Mouse (Mus musculus) midbrain, embryonic 16.5 days (tissue): ENCODE data around the gene Umps. TPM values are rescaled to one million over a fixed set of nuclear protein-coding genes. Genes with fewer than 3 reads are reported as not detected.

Experiments used
- ATAC-seq: fragments of 200-750 bp; cut with Nextera tagmentation; 2 replicates; pipeline ENCODE4 v1.8.0; 2017; ENCODE audit warnings: moderate TSS enrichment
- H3K27ac ChIP-seq: fragments of 300-500 bp; sonication (generic); 2 replicates; pipeline ENCODE4 v1.5.1; 2014; ENCODE audit warnings: mild to moderate bottlenecking, low read length, mixed read lengths
- H3K27me3 ChIP-seq: fragments of 300-500 bp; sonication (generic); 2 replicates; pipeline ENCODE4 v1.6.1; 2014; ENCODE audit warnings: low read depth, low read length, mixed read lengths; ENCODE audit not compliant: control insufficient read depth, insufficient read depth
- H3K36me3 ChIP-seq: fragments of 300-500 bp; sonication (generic); 2 replicates; pipeline ENCODE4 v1.6.1; 2014; ENCODE audit warnings: mild to moderate bottlenecking, low read length, moderate library complexity, mixed read lengths; ENCODE audit not compliant: control insufficient read depth, insufficient read depth
- H3K4me1 ChIP-seq: fragments of 300-500 bp; sonication (generic); 2 replicates; pipeline ENCODE4 v1.6.1; 2014; ENCODE audit warnings: mild to moderate bottlenecking, low read length, mixed read lengths; ENCODE audit not compliant: control insufficient read depth, insufficient read depth
- H3K4me2 ChIP-seq: fragments of 300-500 bp; sonication (generic); 2 replicates; pipeline ENCODE4 v1.6.1; 2014; ENCODE audit warnings: mild to moderate bottlenecking, low read length, mixed read lengths
- H3K4me3 ChIP-seq: fragments of 300-500 bp; sonication (generic); 2 replicates; pipeline ENCODE4 v1.5.1; 2014; ENCODE audit warnings: low read depth, mild to moderate bottlenecking, low read length, moderate library complexity, mixed read lengths
- H3K9ac ChIP-seq: fragments of 300-500 bp; sonication (generic); 2 replicates; pipeline ENCODE4 v1.6.1; 2014; ENCODE audit warnings: low read depth, low read length, mixed read lengths
- H3K9me3 ChIP-seq: fragments of 300-500 bp; sonication (generic); replicated peaks from 2 replicates; pipeline ENCODE4 v1.6.1; 2014; ENCODE audit warnings: mild to moderate bottlenecking, low read length, mixed read lengths; ENCODE audit not compliant: control insufficient read depth, poor library complexity, severe bottlenecking
- WGBS: fragments of 180-500 bp; shearing (Covaris S2); extraction: QIAGEN DNeasy Blood & Tissue Kit; methylation state at CpG from one replicate; pipeline ENCODE4 v1.1.7; 2014; 5-methylcytosine and 5-hydroxymethylcytosine counted together
- polyA plus RNA-seq: library from polyadenylated mRNA; unstranded; fragments of >200 nt; fragmentation: Nextera tagmentation; extraction: Ambion mirVana; gene quantifications from 2 replicates; pipeline ENCODE4 v1.2.1, GENCODE M21; 2015

Umps gene
- polyA plus RNA-seq, 1 experiment from 2014 or later: 24.1 TPM

DNA sequence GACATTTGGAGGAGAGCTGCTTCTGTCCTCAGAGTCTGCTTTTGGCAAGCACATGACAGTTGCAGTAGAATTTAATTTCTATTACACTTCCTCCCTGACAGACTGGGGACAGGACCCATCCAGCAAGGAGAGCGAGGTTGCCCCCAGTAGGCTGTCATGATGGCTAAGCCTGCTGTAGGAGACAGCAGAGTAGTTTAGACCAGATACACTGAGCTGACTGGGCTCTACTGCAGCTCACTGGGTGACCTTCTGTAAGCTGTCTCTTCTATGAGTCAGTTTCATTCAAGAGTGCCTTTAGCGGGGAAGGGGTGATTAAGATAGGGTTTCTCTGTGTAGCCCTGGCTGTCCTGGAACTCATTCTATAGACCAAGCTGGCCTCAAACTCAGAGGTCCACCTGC lies 27.7 kb downstream of the Umps start:
- Histone ChIP-seq H3K4me1 (peaks cover 18% of the 10 kb centered on the region; the same call in 1 of the 2 replicates), H3K27ac (no peak overlapping the region), H3K36me3 (no peaks in the 10 kb centered on the region), H3K4me2 (no peak overlapping the region), H3K4me3 (no peak overlapping the region), H3K9me3 (no peaks in the 10 kb centered on the region), H3K27me3 (no peaks in the 10 kb centered on the region), H3K9ac (no peak overlapping the region)
- WGBS: 85% methylated on average over 2 of the region's 2 CpGs
- ATAC-seq: no peak

DNA sequence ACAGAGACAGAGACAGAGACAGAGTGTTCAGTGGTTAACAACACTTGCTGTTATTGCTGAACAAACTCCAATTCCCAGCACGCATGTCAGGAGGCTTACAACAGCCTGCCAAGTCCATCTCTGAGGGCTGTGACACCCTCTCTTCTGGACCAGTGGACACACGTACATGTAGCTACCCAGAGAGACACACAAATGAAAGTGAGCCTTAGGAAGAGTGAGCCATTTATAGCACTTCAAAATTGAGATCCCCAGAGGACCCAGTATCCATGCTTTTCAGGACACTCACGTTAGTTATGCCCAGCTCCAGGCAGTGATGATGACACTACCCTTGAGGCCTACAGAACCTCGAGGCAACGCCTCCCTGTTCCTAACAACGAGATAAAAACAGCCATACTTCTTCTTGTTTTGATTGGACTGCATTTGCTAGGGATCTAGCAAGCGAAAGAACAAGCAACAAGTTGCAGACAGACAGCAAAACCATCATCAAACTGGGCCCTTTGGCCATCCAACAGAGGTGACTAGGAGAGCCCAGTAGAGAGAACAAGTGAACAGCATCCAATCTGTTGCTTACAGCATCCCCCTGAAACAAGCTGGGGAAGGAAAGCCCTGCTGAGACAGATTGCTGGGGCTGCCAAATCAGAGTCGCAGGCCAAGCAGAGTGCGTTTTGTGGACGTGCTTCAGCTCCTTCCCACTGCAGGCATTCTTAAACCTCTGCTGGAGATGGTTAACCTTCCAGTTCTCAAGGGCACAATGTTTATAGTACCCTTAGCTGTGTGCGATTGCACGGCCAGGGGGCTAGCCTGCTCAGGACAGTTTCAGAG lies 28.3 kb downstream of the Umps start:
- no peaks in the 10 kb centered on the region for H3K27me3 ChIP-seq
- no peak overlapping the region for H3K27ac ChIP-seq
- 74% methylated on average over 12 of the region's 12 CpGs for WGBS
- H3K9me3 ChIP-seq: no peaks in the 10 kb centered on the region
- peaks cover 20% of the 10 kb centered on the region; the same call in 1 of the 2 replicates for H3K4me1 ChIP-seq
- H3K36me3 ChIP-seq: no peaks in the 10 kb centered on the region
- no peak overlapping the region for H3K4me3 ChIP-seq
- ATAC-seq: no peak
- H3K4me2 ChIP-seq: no peak overlapping the region
- no peak overlapping the region for H3K9ac ChIP-seq

DNA sequence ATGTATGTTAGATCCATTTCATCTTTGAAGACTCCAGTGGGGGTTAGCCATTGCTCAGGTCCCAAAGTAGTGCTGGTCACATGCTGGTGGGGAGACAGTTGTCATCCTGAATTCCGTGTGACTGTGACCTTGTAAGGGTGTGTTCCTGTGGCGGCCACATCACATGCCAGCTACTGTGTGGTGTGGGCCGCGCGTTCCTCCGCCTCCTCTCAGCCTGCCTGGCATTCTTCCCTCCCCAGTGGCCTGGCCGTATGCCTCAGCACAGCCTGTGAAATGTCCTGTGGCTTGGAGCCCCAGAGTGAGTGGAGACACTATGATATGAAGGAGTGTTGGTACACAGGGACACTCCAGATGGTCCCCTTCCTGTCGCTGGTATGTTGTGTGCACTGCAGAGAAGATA lies 29.3 kb downstream of the Umps start:
- H3K4me1 ChIP-seq: peaks cover 20% of the 10 kb centered on the region; the same call in 1 of the 2 replicates
- no peaks in the 10 kb centered on the region; the same call in 1 of the 2 replicates for H3K27me3 ChIP-seq
- no peak overlapping the region for H3K27ac ChIP-seq
- no peak overlapping the region for H3K4me2 ChIP-seq
- 87% methylated on average over 8 of the region's 8 CpGs for WGBS
- no peak overlapping the region for H3K9ac ChIP-seq
- H3K36me3 ChIP-seq: no peaks in the 10 kb centered on the region
- no peak overlapping the region for H3K4me3 ChIP-seq
- ATAC-seq: no peak
- H3K9me3 ChIP-seq: no peaks in the 10 kb centered on the region

DNA sequence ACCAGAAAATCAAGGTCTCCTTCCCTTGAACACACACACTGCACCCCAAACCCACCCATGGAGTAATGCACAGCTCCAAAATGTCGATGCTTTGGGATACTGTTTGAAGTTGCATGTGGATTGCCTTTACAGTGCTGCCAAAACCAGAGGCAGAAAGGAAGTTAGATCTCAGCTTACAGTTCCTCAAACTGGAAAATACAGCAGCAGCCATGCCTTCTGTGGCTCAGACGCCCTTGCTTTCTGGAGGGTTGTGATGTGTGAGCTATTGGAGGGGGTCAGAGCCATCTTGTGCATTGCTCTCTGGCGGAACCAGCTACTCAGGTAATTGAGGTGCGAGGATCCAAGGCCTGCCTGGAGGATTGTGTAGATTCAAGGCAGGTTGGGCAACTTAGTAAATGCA lies 30.0 kb downstream of the Umps start:
- no peak for ATAC-seq
- WGBS: 90% methylated on average over 4 of the region's 4 CpGs
- Histone ChIP-seq H3K9me3 (no peaks in the 10 kb centered on the region), H3K36me3 (no peaks in the 10 kb centered on the region), H3K27me3 (no peaks in the 10 kb centered on the region; the same call in 1 of the 2 replicates), H3K27ac (no peak overlapping the region), H3K4me3 (no peak overlapping the region), H3K4me2 (no peak overlapping the region), H3K9ac (no peak overlapping the region), H3K4me1 (peaks cover 20% of the 10 kb centered on the region; the same call in 1 of the 2 replicates)

DNA sequence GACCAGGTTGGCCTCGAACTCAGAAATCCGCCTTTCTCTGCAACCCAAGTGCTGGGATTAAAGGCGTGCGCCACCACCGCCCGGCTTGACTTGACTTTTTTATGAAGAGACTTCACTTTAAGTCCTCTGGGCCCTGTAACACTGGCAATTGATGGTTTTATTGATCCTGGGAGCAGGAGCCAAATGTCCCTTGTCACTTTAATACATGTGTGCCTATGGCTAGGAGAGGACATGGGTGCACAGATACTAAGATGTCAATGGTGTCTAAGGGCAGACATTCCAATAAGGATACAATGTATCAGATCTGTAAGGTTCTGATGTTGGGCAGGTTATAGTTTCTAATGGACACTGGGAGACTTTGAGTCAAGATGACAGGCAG lies 31.4 kb downstream of the Umps start:
- H3K9ac ChIP-seq: no peak overlapping the region
- no peaks in the 10 kb centered on the region for H3K36me3 ChIP-seq
- peaks cover 10% of the 10 kb centered on the region; the same call in 1 of the 2 replicates for H3K4me1 ChIP-seq
- H3K27ac ChIP-seq: no peak overlapping the region
- no peak overlapping the region for H3K4me2 ChIP-seq
- H3K9me3 ChIP-seq: no peaks in the 10 kb centered on the region
- 94% methylated on average over 6 of the region's 6 CpGs for WGBS
- no peaks in the 10 kb centered on the region; the same call in 1 of the 2 replicates for H3K27me3 ChIP-seq
- no peak for ATAC-seq
- no peak overlapping the region for H3K4me3 ChIP-seq

DNA sequence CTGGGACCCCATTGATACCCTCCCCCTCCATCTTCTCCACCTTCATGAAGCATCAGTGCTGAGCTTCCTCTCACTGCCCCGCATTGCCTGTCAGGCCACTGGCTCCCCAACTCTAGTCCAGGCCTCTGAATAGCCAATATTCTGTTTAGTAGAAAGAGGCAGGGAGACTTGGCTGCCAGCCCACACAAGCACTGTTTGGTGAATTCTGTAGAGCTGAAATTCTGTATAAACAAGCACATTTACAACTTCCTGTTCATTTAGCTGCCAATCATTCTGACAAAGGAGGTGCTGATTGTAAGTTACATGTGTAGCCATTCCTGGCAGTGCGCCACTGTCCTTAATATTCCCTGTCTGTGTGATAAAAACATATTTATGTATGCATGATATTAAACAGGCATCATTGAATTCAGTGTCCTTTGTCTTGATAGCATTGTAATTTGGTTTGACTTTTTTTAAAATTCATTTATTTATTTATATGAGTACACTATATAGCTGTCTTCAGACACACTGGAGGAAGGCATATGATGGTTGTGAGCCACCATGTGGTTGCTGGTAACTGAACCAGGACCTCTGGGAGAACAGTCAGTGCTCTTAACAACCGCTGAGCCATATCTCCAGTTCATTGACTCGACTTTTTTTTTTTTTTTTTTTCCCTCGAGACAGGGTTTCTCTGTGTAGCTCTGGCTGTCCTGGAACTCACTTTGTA lies 32.0 kb downstream of the Umps start:
- Histone ChIP-seq H3K4me3 (no peak overlapping the region), H3K4me2 (no peak overlapping the region), H3K4me1 (peaks cover 10% of the 10 kb centered on the region; the same call in 1 of the 2 replicates), H3K9ac (no peak overlapping the region), H3K9me3 (no peaks in the 10 kb centered on the region), H3K27me3 (no peaks in the 10 kb centered on the region; the same call in 1 of the 2 replicates), H3K27ac (peak overlapping the region; percentile 26; the same call in 1 of the 2 replicates), H3K36me3 (no peaks in the 10 kb centered on the region)
- peak; percentile 43; the same call in 1 of the 2 replicates for ATAC-seq
- WGBS: 43% methylated on average over 5 of the region's 5 CpGs

- Histone ChIP-seq H3K9me3 (no peaks in the 10 kb centered on the region), H3K9ac (no peak overlapping the region)
- WGBS: 93% methylated on average over 11 of the region's 11 CpGs
These were observed 33.4 kb downstream of the Umps start for GRCm38 (mm10) chr16:33933411-33933810.

GRCm38 (mm10) chr16:33932126-33932525 lies 34.7 kb downstream of the Umps start:
- Histone ChIP-seq H3K9ac (no peak overlapping the region), H3K27me3 (no peaks in the 10 kb centered on the region; the same call in 1 of the 2 replicates), H3K36me3 (no peaks in the 10 kb centered on the region), H3K9me3 (no peaks in the 10 kb centered on the region), H3K4me2 (no peak overlapping the region), H3K27ac (no peak overlapping the region), H3K4me3 (no peak overlapping the region), H3K4me1 (0 out of 2 replicates have a peak, but pooled peaks cover 7% of the 10 kb centered on the region)
- no peak for ATAC-seq
- 55% methylated on average over 5 of the region's 5 CpGs for WGBS

More at GRCm38 (mm10) chr16:33933411-33933810, 33.4 kb downstream of the Umps start:
- no peaks in the 10 kb centered on the region for H3K36me3 ChIP-seq
- H3K4me1 ChIP-seq: peaks cover 7% of the 10 kb centered on the region; the same call in 1 of the 2 replicates
- no peak overlapping the region for H3K4me2 ChIP-seq
- ATAC-seq: no peak
- no peak overlapping the region for H3K27ac ChIP-seq
- H3K4me3 ChIP-seq: no peak overlapping the region
- H3K27me3 ChIP-seq: no peaks in the 10 kb centered on the region; the same call in 1 of the 2 replicates

- Histone ChIP-seq H3K27ac (no peak overlapping the region), H3K36me3 (no peaks in the 10 kb centered on the region), H3K9me3 (no peaks in the 10 kb centered on the region), H3K9ac (no peak overlapping the region), H3K4me1 (0 out of 2 replicates have a peak, but pooled peaks cover 7% of the 10 kb centered on the region), H3K4me3 (no peak overlapping the region), H3K27me3 (no peaks in the 10 kb centered on the region; the same call in 1 of the 2 replicates), H3K4me2 (no peak overlapping the region)
- 41% methylated on average over 2 of the region's 2 CpGs for WGBS
- no peak for ATAC-seq
These were observed 35.2 kb downstream of the Umps start for GRCm38 (mm10) chr16:33931682-33932081.
